Mouse (Mus musculus) heart, embryonic 16.5 days (tissue): ENCODE data around the gene Cpne7. TPM values are rescaled to one million over a fixed set of nuclear protein-coding genes. Genes with fewer than 3 reads are reported as not detected.

ENCODE experiments used
- ATAC-seq: fragments of 200-750 bp; cut with Nextera tagmentation; replicated peaks from 2 replicates; pipeline ENCODE4 v1.8.0; 2017; ENCODE audit warnings: moderate number of reproducible peaks; ENCODE audit not compliant: insufficient read depth, low FRiP score; ENCODE audit errors: extremely low read depth
- H3K27ac ChIP-seq: fragments of 300-500 bp; sonication (generic); 2 replicates; pipeline ENCODE4 v1.5.1; 2014; ENCODE audit warnings: mild to moderate bottlenecking, low read length, control low read depth, moderate library complexity
- H3K27me3 ChIP-seq: fragments of 300-500 bp; sonication (generic); 2 replicates; pipeline ENCODE4 v1.6.1; 2014; ENCODE audit warnings: low read length, mixed read lengths; ENCODE audit not compliant: control insufficient read depth, insufficient read depth
- H3K36me3 ChIP-seq: fragments of 300-500 bp; sonication (generic); 2 replicates; pipeline ENCODE4 v1.6.1; 2014; ENCODE audit not compliant: control insufficient read depth, insufficient read depth
- H3K4me1 ChIP-seq: fragments of 300-500 bp; sonication (generic); 2 replicates; pipeline ENCODE4 v1.6.1; 2014; ENCODE audit warnings: low read length, mixed read lengths; ENCODE audit not compliant: control insufficient read depth, insufficient read depth
- H3K4me2 ChIP-seq: fragments of 300-500 bp; sonication (generic); 2 replicates; pipeline ENCODE4 v1.6.1; 2014; ENCODE audit warnings: low read depth, mild to moderate bottlenecking, control low read depth, low read length
- H3K4me3 ChIP-seq: fragments of 300-500 bp; sonication (generic); 2 replicates; pipeline ENCODE4 v1.5.1; 2014; ENCODE audit warnings: mild to moderate bottlenecking, control low read depth, low read length
- H3K9ac ChIP-seq: fragments of 300-500 bp; sonication (generic); 2 replicates; pipeline ENCODE4 v1.6.1; 2014; ENCODE audit warnings: low read length, control low read depth
- H3K9me3 ChIP-seq: fragments of 300-500 bp; sonication (generic); replicated peaks from 2 replicates; pipeline ENCODE4 v1.6.1; 2016; ENCODE audit warnings: low read length; ENCODE audit not compliant: control insufficient read depth
- WGBS: fragments of 180-500 bp; shearing (Covaris S2); extraction: QIAGEN DNeasy Blood & Tissue Kit; methylation state at CpG from one replicate; pipeline ENCODE4 v1.1.7; 2014; 5-methylcytosine and 5-hydroxymethylcytosine counted together
- polyA plus RNA-seq: library from polyadenylated mRNA; unstranded; fragments of >200 nt; fragmentation: Nextera tagmentation; extraction: Ambion mirVana; gene quantifications from 2 replicates; pipeline ENCODE4 v1.2.1, GENCODE M21; 2015

Gene Cpne7
- polyA plus RNA-seq, 1 experiment from 2014 or later: 0.20 TPM

GRCm38 (mm10) chr8:123145279-123145678, 28.1 kb downstream of the Cpne7 start:
- no peak for ATAC-seq
- WGBS: 52% methylated on average over 6 of the region's 6 CpGs
- no peak overlapping the region for H3K27ac ChIP-seq

GRCm38 (mm10) chr8:123146390-123146789, 29.2 kb downstream of the Cpne7 start:
- peaks cover 8% of the 10 kb centered on the region for H3K4me1 ChIP-seq
- H3K9me3 ChIP-seq: no peaks in the 10 kb centered on the region
- no peak for ATAC-seq
- no peak overlapping the region for H3K4me2 ChIP-seq
- H3K27ac ChIP-seq: no peak overlapping the region
- no peaks in the 10 kb centered on the region for H3K27me3 ChIP-seq
- no peak overlapping the region for H3K4me3 ChIP-seq
- WGBS: 73% methylated on average over 7 of the region's 7 CpGs
- H3K36me3 ChIP-seq: no peaks in the 10 kb centered on the region
- H3K9ac ChIP-seq: no peak overlapping the region

More at GRCm38 (mm10) chr8:123145279-123145678, 28.1 kb downstream of the Cpne7 start:
- no peaks in the 10 kb centered on the region for H3K27me3 ChIP-seq
- no peaks in the 10 kb centered on the region for H3K9me3 ChIP-seq
- peaks cover 8% of the 10 kb centered on the region for H3K4me1 ChIP-seq
- H3K4me3 ChIP-seq: no peak overlapping the region
- no peak overlapping the region for H3K4me2 ChIP-seq
- H3K36me3 ChIP-seq: no peaks in the 10 kb centered on the region
- H3K9ac ChIP-seq: no peak overlapping the region

GRCm38 (mm10) chr8:123150737-123151171, 33.6 kb downstream of the Cpne7 start:
- Histone ChIP-seq H3K27ac (peak overlapping the region; percentile 71), H3K9ac (no peak overlapping the region)

GRCm38 (mm10) chr8:123155177-123155576, 38.0 kb downstream of the Cpne7 start:
- no peak overlapping the region for H3K27ac ChIP-seq
- H3K9me3 ChIP-seq: no peaks in the 10 kb centered on the region
- peaks cover 17% of the 10 kb centered on the region for H3K4me1 ChIP-seq
- H3K9ac ChIP-seq: no peak overlapping the region
- no peak for ATAC-seq
- WGBS: 63% methylated on average over 5 of the region's 5 CpGs
- H3K4me2 ChIP-seq: no peak overlapping the region
- no peaks in the 10 kb centered on the region for H3K27me3 ChIP-seq
- no peak overlapping the region for H3K4me3 ChIP-seq
- no peaks in the 10 kb centered on the region for H3K36me3 ChIP-seq

More at GRCm38 (mm10) chr8:123150737-123151171, 33.6 kb downstream of the Cpne7 start:
- no peaks in the 10 kb centered on the region for H3K9me3 ChIP-seq
- no peak overlapping the region for H3K4me2 ChIP-seq
- H3K4me1 ChIP-seq: no peaks in the 10 kb centered on the region
- no peaks in the 10 kb centered on the region for H3K27me3 ChIP-seq
- H3K36me3 ChIP-seq: no peaks in the 10 kb centered on the region
- 55% methylated on average over 9 of the region's 9 CpGs for WGBS
- ATAC-seq: peak; percentile 69
- H3K4me3 ChIP-seq: no peak overlapping the region

GRCm38 (mm10) chr8:123156070-123156773, 39.0 kb downstream of the Cpne7 start:
- Histone ChIP-seq H3K4me2 (no peak overlapping the region), H3K36me3 (no peaks in the 10 kb centered on the region), H3K4me1 (peaks cover 17% of the 10 kb centered on the region), H3K27me3 (no peaks in the 10 kb centered on the region), H3K4me3 (no peak overlapping the region), H3K9ac (no peak overlapping the region; the same call in 1 of the 2 replicates), H3K9me3 (no peaks in the 10 kb centered on the region), H3K27ac (no peak overlapping the region)
- WGBS: 54% methylated on average over 9 of the region's 9 CpGs
- ATAC-seq: 0 out of 2 replicates have a peak, but pooled peaks have one; percentile 16

GRCm38 (mm10) chr8:123157888-123158465, 40.8 kb downstream of the Cpne7 start, which contains the start of gene Sult5a1:
TSS of gene Sult5a1 (minus strand) at chr8:123158315.
- no peak for ATAC-seq
- no peak within 1 kb of the TSS for H3K9ac ChIP-seq
- H3K4me3 ChIP-seq: no peak within 1 kb of the TSS
- no peaks in the 10 kb centered on the region for H3K9me3 ChIP-seq
- no peaks in the 10 kb centered on the region for H3K36me3 ChIP-seq
- peak within 1 kb of the TSS; percentile 39; the same call in 1 of the 2 replicates for H3K4me2 ChIP-seq
- H3K27ac ChIP-seq: no peak within 1 kb of the TSS
- H3K4me1 ChIP-seq: peaks cover 17% of the 10 kb centered on the region
- H3K27me3 ChIP-seq: no peaks in the 10 kb centered on the region
- 32% methylated on average over 13 of the region's 13 CpGs for WGBS

- WGBS: 67% methylated on average over 3 of the region's 3 CpGs
- no peak overlapping the region for H3K4me2 ChIP-seq
- no peak overlapping the region for H3K4me3 ChIP-seq
- no peaks in the 10 kb centered on the region for H3K4me1 ChIP-seq
- no peak for ATAC-seq
- H3K9ac ChIP-seq: no peak overlapping the region
- no peaks in the 10 kb centered on the region for H3K36me3 ChIP-seq
- peaks cover 6% of the 10 kb centered on the region for H3K9me3 ChIP-seq
- no peak overlapping the region for H3K27ac ChIP-seq
- H3K27me3 ChIP-seq: no peaks in the 10 kb centered on the region
Observed at GRCm38 (mm10) chr8:123181391-123181790, 64.2 kb downstream of the Cpne7 start.
